Mouse (Mus musculus) urinary bladder, adult 2 months (tissue): Measurements from ENCODE around the gene Htr3a. TPM values are rescaled to one million over a fixed set of nuclear protein-coding genes. Genes with fewer than 3 reads are reported as not detected.
A peak's percentile ranks its signal among the peaks of the same experiment; 100 is the strongest.

Experiments used
- DNase-seq: peaks from one replicate; pipeline ENCODE4 v3.0.0; 2022; ENCODE audit warnings: low spot score
- polyA plus RNA-seq: library from polyadenylated mRNA; depleted of rRNA; stranded (reverse); fragments of >200 nt; gene quantifications from 2 replicates; pipeline ENCODE4 v1.2.3, GENCODE M21; 2012; rRNA removed

Htr3a gene
- polyA plus RNA-seq, result 1.1 and 1.7 TPM in 2 replicates

DNA sequence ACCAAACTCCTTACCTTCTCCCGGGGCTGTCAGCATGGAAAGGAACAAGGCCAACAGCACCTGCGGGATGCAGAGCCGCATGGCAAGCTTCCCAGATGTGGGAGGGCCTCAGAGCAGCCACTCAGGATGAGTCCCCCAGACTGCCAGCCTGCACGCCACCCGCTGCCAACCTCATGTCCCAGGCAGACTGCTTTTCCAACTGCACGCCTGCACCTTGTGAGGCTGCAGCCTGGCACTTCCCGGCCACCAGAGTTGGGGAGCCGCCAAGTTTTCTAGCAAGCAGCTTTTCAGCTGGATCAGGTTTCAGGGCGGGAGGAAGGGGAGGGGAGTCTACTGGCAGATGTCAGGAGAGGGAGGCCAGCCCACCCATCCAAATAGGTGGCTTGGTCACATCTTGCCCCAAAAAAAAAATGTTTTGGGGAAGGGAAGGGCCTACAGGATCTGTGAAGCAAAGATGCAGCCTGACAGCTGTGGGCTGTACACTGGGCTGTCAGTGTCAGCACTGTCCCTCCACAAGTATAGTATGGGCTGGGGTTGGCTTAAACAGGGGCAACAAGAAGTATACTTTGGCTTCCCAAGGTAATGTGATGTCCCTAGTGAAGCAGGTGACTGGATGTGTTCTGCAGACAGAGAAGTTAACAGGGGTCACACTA is at the start of gene Htr3a:
Htr3a (minus strand) TSS at position 215 of the 653 bp plus-strand sequence.
- DNase-seq, result no peak

DNA sequence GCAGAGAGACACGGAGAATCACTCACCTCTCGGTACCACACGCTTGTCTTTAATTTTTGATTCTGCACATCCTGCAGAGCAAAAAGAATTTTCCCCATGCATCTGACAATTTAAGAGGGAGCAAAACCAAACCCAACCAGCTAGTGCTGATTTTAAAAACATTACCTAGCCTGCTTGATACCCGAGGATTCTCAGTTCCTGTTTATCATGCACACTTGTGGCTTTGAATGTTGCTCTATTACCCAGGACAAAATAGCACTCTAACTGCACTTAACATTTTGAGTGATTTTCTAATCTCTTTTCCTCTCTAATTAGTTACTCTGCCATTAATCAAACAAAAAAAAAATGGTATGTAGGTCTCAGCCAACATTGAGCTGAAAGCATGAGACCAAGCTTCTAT is 36.7 kb upstream of the Htr3a start:
- no peak for DNase-seq

DNA sequence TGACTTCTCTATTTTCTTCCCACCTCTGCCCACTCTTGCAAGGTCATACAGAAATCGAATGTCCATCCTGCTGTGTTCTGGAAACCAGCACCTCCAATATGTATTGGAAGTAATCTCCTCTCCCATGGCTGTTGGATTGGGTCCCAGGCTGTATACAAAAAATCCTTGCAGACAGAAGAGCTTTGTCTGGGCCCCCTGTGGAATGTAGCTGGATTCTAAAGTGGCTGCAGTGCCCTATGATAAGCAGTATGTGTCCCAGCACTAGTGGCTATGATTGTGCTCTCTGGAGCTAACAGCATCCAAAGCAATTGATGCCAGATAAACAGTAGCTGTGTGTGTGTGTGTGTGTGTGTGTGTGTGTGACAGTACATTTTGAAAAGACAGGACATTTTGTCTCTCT is 31.4 kb upstream of the Htr3a start:
- DNase-seq, result no peak

DNA sequence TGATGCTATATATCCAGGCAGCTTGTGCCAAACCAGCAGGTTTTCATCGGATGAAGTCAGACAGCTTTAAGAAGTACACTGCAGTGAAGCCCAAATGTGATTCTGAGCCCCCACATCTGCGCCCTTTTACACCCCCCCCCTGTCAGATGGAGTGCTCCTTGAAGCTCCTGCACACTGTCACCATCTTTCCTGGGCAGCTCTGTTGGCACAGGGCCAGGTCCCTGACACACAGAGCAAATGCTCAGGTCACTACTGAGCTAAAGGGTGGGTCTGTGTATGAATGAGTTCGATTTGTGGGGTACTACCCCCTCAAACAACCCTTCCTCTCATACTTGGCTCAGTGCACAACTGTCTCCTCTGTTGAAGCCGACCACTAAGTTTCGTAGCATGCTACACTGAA is 18.5 kb upstream of the Htr3a start:
- no peak for DNase-seq

GRCm38 (mm10) chr9:48928781-48929180 is 17.9 kb upstream of the Htr3a start:
- no peak for DNase-seq

DNA sequence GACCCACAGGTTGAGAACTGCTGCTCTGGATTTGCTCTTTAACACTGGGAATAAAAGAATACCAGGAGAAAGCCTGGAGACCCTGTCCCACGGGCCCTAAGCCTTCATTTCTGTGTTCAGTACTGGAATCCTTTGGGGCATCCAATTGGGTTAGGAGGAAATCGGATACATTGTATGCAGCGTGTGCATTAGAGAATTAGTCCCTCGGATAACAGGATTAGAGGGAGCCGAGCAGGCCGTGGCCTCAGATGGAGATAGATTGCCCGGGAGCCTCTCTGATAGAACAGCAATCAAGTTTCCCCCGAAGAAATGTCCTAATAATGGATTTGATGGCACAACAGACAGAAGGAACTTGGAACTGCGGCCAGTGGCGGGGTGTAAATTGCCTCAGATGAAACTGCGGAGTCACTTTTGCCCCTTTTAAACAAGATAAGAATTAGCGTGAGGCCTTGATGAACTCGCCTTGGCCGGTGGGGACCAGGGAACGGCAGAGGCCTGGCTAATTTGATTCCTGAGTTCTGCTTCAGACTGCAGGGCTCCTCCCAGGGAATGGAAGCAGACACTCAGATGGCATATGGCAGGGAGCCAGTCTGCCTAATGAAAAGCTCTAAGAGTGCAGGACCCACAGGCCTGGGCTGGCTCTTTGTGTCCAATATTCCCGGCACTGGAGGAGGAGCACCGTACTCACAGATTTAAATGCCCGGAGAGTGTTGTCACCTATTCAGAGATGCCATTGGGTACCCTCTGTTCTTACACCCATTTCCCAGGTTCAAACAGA is 5.3 kb upstream of the Htr3a start:
- DNase-seq, result no peak

GRCm38 (mm10) chr9:48904421-48904820 is 6.5 kb downstream of the Htr3a start:
- no peak for DNase-seq

- no peak for DNase-seq
Measured at GRCm38 (mm10) chr9:48903766-48904165, 7.1 kb downstream of the Htr3a start.

GRCm38 (mm10) chr9:48898551-48898950 is 12.3 kb downstream of the Htr3a start:
- DNase-seq, result no peak

DNA sequence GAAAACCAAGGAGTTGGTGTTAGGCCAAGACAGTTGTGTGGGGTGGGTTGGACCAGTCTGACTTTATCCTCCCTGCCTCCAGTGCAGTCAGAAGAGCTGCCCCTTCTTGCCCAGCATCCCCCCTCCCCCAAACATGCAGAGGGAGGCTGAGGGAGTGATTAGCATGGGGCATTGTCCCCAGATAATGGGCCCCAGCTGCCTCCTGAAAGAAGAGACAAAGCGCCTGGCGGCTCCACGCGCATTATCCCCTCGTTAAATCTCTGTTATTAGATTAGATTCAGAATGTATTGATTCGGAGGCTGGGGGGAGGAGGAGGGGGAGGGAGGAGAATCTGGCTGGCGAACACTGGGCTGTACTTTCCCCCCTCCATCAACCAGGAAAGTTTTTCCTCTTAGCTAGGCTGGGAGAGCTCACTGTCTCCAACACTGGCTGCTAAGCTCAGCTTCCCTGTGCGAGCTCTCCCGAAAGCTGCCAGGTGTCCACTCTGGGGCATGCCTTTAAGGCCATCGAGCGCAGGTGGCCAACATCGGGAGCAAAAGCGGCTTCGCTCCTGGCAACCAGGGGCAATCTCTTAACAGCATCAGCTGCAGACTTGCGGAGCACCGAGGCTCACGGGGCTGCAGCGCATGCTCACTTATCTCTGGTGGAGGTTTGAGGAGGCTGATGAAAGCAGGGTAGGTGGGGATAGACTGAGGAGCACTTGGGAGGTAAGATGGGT is 14.9 kb downstream of the Htr3a start:
- DNase-seq, result no peak

GRCm38 (mm10) chr9:48894755-48895154 is 16.1 kb downstream of the Htr3a start:
- no peak for DNase-seq

DNA sequence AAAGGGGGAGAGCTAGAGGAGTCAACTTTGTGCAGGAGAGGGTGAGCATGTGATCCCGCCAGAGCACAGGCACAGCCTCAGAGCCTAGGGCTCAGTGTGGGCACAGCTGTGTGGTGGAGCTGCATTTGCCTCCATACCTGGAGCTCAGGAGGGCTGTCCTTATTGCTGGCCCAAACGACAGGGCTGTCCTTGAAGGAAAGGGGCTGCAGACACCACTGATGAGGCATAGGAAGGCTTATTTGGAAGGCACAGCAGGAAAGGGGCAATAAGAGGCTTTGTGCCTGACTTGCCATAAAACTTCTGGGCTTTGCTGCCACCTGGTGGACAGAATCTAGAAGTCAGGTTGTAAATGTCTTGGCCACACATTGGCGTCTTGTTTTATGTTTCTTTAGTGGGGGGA is 16.9 kb downstream of the Htr3a start:
- DNase-seq, result peak; percentile 47

DNA sequence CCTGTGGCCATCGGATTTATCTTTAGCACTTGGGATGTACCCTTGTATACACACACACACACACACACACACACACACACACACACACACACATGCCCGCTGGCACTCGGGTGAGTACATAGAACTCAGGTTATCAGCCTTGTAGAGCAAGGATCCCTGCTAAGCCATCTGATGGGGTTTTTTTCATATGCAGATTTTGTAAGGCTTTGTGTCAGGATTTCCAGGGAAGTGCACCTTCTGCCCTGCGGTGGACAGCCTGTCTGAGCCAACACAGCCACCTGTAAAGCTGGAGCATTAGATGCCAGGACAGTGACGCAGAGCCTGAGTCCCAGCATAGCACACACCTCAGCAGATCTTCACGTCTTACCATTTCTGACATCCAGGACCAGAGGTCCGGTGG is 21.8 kb downstream of the Htr3a start:
- DNase-seq, result no peak

DNA sequence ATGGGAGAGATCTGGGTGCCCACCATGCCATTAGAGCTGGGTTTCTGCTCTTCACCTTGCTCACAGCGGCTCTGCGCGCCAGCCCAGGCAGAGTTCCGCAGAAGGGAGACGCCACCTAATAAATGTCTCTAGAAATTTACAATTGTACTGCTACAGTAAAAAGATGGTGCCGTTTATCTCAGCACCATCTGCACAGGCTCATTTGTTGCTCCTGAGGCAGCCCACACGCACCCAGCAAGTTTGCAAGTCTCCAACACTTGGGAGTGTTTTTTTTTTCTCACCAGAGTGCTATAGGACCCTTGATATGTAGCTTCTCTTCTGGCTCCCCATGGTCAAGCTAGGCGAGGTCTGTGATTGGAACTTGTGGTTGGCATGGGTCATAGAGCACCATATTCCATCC is 38.0 kb downstream of the Htr3a start:
- DNase-seq, result no peak

GRCm38 (mm10) chr9:48866523-48867121 is 44.3 kb downstream of the Htr3a start:
- no peak for DNase-seq

DNA sequence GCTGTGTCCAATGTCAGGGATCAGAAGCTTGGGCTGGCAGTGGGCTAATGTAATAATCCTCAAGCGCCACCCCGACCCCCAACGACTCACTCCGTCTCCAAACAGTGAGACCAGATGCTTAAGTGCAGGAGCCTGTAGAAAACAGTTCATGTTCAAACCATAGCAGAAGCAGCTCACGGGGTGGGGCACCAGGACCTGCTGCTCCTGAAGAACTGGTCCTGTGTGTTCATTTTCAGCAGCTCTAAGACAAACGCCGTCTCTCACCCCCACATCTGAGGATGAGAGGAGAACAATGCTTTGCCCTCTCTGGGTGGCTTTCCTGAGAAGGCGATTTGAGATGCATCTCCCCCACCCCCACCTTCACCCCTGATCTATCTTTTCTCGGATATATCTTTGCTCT is 45.7 kb downstream of the Htr3a start:
- DNase-seq, result no peak

DNA sequence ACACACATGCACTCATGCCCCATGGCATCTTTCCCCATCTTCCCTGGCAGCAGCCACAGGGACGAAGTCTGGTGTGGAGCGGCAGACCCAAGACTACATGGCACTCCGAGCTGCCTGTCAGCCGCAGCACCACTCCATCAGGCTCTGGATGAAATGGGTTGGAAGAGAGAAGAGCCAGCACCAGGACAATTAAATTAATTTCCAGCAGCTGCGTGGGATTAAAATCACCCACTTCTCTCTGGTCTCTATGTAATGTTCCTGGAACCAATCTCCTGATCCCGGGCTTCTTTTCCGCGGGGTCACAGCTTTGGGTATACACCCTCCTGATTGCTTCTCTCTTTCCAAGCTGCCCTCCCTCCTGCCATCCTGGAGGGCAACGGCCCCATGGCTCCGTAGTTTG is 49.4 kb downstream of the Htr3a start:
- no peak for DNase-seq

- peak; percentile 43 for DNase-seq
Measured at GRCm38 (mm10) chr9:48860526-48860845, 50.4 kb downstream of the Htr3a start.

- no peak for DNase-seq
Measured at GRCm38 (mm10) chr9:48859828-48860525, 50.9 kb downstream of the Htr3a start.

GRCm38 (mm10) chr9:48857944-48858343 is 53.0 kb downstream of the Htr3a start:
- DNase-seq, result no peak

DNA sequence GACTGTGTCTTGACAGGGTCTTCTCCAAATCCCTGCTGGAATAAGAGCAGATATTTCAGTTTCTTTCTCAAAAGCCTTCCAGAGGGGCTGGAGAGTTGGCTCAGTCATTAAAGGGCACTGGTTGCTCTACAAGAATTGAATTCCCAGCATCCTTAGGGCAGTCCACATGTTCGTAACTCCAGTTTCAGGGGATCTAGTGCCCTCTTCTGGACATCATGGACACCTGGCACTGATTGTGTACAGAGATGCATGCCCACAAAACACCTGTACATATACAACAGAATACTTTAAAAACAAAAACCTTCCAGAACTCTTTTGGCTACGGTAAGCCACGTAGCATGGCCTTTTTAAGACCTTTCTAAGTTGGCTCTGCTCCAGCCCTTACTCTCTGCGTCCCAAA is 54.7 kb downstream of the Htr3a start:
- no peak for DNase-seq

GRCm38 (mm10) chr9:48849531-48849930 is 61.4 kb downstream of the Htr3a start:
- DNase-seq, result no peak
